Mouse (Mus musculus) urinary bladder, postnatal 10 days (tissue): ENCODE measurements around the gene Bid.

ENCODE experiments used
- DNase-seq: peaks from one replicate; pipeline ENCODE4 v3.0.0; 2022; ENCODE audit warnings: low spot score

Bid gene

DNA sequence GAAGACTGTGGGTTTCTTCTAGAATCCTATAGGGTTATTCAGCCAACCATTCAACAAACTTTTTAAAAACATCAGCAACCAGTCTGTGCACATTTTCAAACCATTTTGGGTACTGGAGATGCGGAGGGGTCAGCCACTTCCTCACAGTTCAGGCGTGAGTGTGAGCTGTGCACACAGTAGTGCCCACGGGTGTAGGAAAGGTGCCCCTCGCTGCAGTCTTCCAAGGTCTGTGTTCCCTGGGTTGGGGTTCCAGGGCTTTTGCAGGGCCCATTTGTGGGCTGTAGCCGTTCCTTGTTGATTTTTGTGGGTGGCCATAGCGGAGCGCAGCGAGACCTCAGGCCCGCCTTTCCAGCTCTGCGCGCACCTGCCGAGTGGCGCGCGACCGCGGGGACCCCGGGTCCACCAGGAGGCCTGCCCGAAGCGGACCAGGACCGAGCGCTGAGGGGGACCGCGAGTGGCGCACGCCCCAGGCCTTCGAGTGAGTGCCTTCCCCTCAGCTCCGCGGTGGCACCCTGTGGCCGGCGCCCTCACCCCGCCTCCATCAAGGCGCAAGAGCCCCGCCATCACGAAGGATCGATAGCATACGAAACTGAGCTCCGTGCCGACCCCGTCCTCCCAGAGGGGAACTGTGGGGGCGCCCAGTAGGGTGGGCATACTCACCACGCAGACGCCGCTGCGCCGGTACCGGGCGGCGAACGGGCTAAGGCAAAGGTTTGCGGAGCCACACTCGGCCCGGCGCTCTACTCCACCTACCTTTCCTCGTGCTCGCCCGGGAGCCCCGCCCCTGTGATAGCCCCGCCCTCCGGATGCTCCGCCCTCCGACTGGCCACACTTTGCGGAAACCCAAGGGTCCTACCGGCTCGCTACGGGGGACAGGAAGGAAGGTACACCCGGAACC is at the start of gene Bid:
TSS of gene Bid (minus strand) at position 780 of the 898 bp plus-strand sequence.
- DNase-seq, result peak; percentile 66

DNA sequence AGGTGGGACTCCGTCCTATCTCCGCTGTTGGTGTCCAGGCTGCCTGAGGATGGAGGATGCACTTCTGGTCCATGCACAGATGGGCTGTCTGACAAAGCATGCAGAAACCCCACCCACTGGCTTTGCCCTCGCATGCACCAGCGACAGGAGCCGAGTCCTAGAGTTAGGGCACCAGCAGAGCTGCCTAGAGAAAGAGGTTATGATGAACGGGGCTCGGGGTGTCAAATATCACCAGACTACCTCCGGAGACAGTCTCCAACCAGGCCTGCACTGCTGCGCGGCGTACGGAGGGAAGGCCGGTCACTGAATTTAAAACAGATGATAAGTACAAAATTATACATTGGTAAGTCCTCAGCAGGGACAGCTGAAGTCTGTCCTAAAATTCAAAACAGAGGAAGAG is 49.2 kb upstream of the Bid start:
- DNase-seq, result no peak

DNA sequence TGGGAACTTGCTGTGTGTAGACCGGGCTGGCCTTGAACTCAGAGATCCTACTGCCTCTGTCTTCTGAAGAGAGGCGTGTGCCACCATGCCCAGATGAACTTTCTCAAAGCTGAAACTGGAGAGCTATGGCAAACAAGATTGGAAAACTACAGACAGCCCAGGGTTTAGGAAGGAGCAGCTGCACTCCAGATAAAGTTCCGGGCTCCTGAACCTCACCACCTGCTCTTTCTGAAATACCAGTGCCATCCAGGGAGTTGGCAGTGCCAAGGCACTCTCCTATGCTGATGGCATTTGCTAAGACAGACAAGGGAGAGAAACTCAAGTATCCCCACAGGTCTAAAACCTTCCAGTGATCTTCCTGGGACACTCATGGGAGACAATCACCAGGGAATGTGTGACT is 47.5 kb upstream of the Bid start:
- DNase-seq, result no peak

DNA sequence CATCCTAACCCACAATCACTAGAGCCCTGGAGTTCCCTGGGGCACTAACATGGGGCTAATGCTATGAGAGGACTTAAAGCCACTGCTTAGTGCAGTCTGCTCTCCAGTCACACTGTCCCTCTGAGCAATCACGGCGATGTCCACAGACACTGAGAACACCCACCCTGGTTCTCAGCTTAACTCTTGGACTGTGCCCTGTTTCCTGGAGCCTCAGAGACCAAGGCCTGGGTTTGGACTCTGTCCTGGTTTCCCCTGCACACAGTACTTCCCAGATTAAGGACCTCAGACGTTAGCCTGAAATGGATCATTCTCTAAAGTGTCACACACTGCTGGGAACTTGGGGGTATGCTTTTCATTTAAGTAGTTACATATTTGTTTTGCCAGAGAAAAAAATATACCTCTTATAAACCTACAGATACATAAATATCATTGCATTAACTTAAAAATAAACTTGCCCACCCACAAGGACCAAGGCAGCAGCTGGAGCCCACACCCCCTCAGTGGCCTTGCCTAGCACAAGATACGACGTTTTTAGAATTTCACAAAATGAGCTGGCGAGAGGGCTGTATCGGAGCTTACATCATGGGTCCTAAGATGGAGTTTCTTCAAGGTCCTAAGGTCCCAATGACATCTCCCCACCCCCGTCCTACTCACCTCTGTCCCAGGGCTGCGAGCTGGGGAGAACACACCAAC is 43.8 kb upstream of the Bid start:
- DNase-seq, result no peak

DNA sequence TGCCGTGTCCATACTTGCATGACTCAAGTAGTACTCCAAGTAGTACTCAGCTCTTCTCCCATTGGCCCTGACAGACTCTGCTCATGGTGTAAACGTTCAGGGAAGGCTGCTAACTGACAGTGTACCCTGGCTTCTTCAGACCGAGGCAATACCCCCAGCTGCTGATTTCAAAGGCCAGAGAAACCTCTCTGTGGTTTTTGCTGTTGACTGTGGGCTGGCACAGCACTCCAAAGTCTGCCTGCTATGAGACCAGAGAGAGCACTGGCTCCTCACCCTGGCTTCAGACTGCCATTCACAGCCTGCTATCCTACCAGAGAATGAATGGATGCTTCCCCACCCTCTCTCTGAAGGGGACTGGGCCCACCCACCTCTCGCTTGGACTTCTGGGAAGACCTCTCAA is 40.7 kb upstream of the Bid start:
- DNase-seq, result no peak

DNA sequence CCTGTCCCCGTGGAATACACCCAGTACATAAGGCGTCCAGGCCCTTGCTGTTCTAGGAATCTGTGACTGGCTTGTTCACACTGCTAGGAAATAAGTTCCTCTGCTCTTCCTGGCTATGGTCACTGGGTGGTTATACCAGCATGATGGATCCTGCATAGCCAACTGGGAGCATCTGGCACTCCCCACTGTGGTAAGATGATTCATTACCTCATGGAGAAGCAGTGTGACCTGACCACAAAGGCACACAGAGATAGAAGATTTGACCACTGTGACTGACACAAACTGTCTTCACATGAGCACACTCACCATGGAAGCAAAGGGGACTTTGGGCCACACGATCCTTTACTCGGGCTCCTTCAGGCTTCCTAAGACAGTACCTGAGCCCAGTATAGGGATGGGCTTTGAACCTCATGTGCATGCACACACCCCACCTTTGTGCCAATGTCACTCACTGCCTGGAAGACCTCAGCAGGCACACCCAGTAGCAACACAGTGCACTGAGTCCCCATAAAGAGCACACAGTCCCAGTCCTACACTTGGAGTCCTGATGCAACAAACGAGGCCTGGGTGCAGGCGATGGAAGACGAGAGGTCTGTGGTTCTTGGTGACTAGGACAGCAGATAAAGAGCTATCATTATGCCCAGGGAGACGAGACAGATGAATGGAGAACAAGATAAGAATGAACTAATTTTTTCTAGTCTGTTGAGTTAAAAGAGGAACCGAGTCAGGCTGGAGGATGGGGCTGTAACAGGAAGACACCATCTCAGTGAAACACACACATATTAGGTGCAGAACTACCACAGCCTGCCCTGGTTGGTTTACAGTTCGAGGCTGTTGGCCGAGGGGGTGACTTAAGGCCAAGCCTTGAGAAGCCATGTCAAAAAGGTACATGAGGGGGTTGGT is 39.9 kb upstream of the Bid start:
- no peak for DNase-seq

DNA sequence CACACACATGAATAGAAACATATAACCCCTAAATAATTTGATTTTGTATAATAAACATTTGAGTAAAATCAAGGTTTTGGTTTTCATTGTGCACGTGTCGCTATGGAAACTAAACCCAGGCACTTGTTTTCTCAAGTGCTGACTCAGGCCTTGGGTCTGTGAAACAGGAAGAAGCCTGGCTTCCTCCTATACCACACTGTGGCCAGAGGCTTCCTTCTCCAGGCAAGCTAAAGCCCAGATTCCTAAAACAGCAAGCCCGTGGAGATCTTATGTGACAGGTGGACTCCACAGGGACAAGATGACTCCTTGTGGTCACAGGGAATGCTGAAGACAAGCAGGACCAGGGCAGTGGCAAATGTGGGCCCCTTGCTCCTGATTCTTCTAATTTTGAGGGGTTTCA is 38.6 kb upstream of the Bid start:
- no peak for DNase-seq

DNA sequence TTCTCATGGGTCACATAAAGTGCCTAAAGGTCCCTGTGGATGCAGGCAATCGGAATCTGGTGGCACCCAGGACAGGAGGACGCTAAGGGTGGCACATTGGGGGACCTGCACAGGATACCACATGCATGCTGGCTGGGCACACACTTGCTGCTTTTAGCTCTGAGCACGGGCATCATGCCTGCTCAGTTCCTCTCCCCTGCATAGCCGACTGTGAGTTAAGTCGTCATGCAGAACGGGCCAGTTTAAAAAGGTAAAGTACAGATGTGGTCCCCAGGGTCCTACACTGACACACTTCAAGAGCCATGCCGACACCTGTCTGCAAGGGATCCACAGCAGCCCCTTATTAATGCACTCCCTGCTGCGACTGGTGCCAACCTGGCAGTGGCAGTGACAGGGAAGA is 37.6 kb upstream of the Bid start:
- no peak for DNase-seq

DNA sequence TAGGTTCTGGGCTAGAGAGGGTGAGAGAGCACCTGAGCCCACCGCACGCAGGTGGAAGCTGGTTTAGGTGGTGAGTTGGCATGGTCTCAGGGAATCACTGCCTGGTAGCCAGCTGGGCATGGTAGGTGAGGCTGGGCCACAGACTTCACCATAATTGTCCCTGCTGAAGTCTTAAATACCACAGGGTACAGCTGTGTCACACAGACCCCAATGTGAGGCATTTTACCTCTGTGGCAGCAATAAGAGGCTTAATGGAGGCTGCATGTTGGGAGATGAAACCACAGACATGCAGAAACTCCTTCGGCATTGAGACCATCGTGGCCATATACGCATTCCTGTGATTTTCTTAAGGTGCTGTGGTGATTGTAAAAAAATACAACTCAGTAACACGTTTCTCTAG is 35.8 kb upstream of the Bid start:
- no peak for DNase-seq

DNA sequence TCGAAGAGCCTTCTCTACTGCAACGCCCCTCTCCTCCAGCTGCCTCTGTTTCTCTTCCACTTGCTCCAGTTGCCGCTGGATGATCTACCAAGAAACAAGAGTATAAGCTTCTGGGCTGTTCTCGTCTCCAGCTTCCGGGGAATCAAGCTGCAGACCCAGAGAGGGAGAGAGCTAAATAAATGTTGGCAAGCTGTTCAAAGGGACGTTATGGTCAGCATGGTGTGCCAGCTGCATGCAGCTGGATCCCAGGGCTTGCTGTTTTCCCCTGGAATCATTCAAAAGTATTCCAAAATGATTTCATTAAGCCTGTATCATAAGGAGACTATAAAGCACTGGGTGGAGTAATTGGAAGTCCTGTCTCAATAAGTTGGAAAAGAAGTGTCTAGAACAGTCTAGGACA is 34.7 kb upstream of the Bid start:
- DNase-seq, result no peak

DNA sequence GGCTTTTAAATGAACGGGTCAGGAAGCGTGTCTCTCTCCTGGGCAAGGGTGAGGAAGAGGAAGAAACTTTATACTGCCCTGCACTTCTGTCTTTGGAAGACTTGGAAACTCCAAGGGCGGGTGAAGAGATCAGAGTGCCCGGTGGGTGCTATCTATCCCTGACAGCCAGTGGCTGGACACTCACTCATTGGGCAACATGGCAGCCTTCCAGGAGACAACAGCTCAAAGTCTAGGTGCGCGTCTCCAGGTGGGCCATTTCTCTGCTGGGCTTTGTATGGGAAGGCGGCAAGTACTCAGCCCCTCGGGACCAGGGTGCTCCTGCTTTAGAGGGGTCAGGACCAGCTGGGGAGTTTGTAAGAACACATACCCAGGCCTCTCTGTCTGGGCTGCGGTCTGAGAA is 28.9 kb upstream of the Bid start:
- DNase-seq, result no peak

DNA sequence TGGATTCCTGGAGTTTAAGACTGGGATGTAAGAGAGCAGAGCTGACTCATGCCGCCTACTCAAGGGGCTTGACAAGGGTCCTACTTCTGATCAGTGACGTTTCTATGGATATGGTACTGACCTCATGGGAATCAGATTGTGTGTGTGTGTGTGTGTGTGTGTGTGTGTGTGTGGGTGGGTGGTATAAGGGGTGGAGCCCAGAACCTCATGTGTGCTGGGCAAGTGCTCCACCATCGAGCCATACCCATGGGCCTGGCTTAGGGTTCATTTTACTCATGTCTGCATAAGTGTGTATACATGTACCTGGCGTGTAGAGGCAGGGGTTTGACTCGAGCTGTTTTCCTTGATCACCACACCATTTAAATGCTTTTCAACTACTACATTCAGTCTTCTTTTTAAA is 27.3 kb upstream of the Bid start:
- no peak for DNase-seq

DNA sequence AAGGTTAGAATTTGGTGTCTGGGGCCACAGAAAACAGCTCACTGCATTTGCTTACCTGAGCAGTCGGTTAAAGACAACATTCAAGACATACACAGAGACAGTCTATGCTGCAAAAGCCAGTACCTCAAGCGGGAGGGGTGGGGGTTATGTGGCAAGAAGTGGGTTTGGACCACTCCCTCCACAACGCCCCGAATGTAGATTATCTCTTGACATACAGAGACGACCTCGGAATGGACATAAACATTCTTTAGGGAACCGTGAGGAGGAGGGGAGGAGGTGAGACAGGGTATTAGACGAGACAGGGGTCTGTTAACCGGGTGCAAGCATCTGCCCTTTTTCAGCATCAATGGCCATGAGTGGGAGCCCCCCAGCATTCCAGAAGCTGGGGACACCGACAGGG is 26.9 kb upstream of the Bid start:
- DNase-seq, result no peak

DNA sequence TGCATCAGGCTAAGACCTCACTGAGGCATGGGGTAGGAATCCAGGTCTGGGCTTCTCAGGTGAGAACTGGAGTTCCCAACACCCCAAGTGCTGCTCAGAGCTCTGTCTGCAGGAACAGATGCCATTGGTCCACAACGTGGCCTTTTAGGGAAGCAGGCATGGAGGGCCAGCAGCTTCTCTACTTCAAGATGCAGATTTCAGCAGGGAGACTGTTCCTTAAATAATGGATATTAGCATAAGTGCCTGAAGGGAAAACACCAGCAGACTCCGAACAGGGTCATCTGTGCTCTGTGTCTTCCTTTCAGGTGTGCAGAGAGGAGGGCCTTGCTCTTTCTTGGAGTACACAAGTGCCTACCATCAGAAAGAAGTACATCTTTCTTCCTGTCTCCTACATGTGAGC is 26.4 kb upstream of the Bid start:
- no peak for DNase-seq

DNA sequence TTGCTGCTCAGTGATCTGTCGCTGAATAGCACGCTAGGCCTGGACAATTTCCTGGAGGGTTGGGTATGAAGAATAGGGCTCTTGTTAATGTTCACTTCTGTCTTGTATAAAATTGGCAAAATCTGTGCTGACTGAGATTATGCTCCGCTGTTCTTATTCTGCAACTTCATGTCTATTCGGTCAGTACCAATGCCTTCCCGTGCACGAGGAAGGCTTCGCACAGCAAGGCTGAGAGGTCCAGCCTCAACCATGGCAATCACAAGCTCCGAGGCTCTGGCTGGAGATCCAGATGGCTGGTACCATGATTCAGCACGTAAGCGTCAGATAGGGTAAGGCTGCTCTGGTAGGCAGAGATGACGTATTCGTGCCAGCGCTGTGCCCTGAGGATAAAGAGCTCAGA is 24.9 kb upstream of the Bid start:
- no peak for DNase-seq

DNA sequence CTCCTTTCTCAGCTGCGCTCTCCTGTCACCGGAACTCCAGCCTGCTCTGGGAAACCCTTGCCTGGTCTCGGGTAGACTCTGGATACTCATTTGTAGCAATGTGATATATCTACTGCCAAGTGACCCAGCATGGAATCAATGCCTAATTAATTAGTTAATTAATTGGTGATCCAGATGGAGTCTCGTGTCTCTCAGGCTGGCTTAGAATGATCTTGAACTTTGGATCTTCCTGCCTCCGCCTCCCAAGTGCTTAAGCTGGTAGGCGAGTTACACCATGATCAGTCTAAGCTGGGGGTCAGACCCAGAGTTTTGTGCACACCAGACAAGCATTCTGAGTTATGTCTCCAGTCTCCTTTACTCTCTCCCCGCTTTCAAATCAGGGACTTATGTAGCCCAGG is 24.4 kb upstream of the Bid start:
- no peak for DNase-seq

DNA sequence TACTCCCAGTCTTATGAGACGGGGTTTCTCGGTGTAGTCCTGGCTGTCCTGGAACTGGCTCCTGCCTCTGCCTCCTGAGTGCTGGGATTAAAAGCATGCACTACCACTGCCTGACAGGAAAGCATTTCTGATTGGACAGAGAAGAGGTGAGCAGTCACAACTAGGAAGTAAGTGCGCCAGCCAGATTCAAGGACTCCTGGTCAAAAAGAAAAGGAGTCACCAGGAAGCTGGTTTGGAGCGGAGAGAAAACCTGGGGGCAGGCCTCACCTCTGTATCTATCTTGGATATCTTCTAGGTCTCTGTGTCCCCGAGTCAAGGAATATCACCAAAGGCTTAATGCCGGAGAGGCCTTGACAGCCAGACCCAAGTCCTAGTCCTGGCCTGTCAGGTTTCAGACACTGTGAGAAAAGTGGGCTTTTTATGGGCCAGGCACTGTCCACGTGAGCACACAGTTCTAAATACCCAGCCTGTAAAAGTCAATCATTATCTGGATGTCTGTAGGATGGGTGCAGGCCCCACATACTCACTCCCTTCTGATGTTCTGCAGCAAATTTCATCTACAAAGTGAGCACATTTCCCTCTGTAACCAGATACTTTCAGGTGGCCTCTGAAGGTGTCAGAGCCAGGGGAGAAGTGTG is 23.9 kb upstream of the Bid start:
- DNase-seq, result no peak

DNA sequence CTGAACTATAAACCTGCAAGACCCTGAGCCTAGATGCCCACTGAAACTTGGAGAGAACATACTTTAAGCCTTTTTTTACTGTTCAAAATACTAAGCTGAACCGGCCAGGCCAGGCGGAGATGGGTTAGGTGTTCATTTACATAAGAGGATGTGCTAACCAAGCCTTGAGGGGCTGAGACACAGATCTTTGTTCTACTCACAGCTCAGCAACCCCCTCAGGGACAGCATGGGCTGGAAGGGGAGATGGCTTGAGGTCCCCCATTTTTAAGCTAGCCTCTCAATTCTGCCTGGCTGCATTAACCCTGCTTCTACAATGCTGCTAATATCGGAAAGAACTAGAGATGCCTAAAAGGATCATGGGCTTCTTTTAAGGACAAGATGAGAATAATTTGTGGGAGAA is 23.1 kb upstream of the Bid start:
- DNase-seq, result no peak

DNA sequence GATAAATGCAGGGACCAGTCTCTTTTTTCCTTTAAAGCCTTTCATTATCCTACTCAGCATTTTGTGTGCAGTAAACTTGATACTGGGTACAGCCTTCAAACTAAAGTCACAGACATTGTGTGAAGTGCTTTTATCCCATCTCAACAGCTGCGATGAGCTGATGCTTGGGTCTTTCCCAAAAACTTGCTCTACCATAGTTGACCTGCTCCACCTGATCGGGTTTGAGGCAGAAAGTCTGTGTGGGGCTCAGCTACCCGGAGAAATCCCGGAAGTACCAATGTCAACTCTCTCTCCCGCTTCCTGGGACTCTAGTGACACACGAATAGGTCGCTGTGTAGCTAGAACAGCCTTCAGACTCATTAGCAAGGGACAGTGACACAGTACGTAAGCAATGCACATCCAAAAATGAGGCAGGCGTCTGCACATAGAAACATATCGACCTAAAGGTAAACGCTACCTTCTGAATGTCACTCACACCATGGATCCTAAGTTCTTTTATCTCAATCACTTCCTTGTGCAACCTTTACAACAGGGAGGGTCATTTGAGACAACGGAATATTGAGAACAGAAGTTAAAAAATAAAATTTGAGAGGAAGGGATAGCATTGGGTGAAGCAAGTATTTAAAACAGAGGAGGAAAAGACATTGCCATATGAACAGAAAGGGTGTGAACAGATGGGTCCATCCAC is 22.3 kb upstream of the Bid start:
- DNase-seq, result no peak

DNA sequence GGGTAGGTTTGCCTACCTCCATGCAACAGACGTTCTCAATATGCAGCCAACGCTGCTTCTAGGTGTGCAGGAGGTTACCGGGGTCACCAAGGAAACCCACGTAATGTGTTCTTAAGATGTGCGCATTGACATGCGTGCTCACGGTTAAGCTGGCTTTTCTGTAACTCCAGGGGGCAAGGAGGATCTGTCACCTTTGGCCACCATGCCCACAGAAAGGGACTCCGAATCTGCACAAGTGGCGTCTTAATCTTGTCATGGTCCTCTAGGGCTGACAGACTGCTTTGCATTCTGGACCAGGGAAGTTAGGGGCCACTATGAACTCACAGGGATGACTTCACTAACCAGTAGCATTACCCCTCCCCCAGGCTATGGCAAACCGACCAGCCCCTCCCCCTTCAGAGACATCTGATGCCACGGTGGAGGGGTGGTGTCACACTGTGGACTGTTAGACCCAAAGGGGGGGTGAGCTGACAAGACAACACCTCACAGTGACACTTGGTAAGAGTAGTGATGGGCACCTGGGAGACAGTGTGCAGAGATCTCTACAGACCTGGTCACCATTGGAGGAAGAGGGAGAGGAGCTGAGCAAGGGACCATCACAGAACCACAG is 21.5 kb upstream of the Bid start:
- DNase-seq, result no peak

DNA sequence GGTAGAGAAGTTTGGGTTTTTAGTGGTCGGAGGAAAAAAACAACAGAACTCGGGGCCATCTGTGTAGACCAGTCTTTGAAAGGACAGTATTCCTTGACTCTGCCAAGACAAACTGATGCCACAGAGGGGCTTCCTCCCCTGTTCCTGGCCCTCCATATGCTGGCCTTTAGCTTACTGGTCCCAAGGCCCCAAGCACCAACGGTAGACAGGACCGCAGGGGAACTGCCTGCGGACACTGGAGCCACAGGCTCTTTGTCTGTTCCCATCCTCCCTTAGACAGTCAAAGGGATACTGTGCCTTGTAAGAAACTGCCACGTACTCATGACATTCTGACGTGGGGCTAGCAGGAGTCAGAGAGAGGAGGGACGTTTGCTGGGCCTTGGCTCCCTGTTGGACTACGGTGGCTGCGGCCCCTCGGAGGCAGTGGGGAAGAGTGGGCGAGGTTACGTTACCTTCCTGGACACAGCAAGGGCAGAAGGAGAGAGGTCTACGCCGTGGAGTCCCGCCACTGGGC is 20.5 kb upstream of the Bid start:
- DNase-seq, result no peak
